Mouse (Mus musculus): ENCODE measurements at regions not wholly inside any gene's neighbourhood (a gene's known extent, or its start where the extent isn't known, plus 50 kb on each side); places are given as distances from the start of the nearest gene placed in this dataset.

- TF ChIP-seq CTCF (conservative IDR thresholded peaks at IDR 0.05; ENCODE audit: low read length) (no peak), NANOG (IDR thresholded peaks at IDR 0.05; ENCODE audit: borderline replicate concordance, low read length) (no peak), POU5F1 (IDR thresholded peaks at IDR 0.05; ENCODE audit: borderline replicate concordance, low read length) (no peak)
These were observed 111.6 kb downstream of the Sec31a start for GRCm38 (mm10) chr5:100304403-100304802.

All from E14TG2a.4 (cell line).